Mouse (Mus musculus) liver, embryonic 14.5 days (tissue): Measurements from ENCODE around the gene Acad8.

Source experiments
- CTCF ChIP-seq: IDR thresholded peaks from 2 replicates; pipeline ENCODE4 v1.5.1; 2016; ENCODE audit warnings: antibody characterized with exemption, low read depth, control low read depth
- EP300 ChIP-seq: IDR thresholded peaks from 2 replicates; pipeline ENCODE4 v1.6.1; 2016; ENCODE audit warnings: antibody characterized with exemption, low read depth

- TF ChIP-seq EP300 (no peak), CTCF (no peak)
Observed at GRCm38 (mm10) chr9:27011572-27011971, 12.2 kb upstream of the Acad8 start.
